Mouse (Mus musculus) Muller cell, postnatal 12 days (primary cell): ENCODE measurements at regions not wholly inside any gene's neighbourhood (a gene's known extent, or its start where the extent isn't known, plus 50 kb on each side); places are given as distances from the start of the nearest gene placed in this dataset.

Experiments used
- DNase-seq: peaks from one replicate; pipeline ENCODE4 v3.0.0-alpha.2; 2015; ENCODE audit errors: inconsistent ontology term

- DNase-seq, result no peak
Measured at GRCm38 (mm10) chr5:51763599-51763998, 196.1 kb upstream of the Ppargc1a start.

- DNase-seq, result no peak
Measured at GRCm38 (mm10) chr5:51762352-51762751, 194.8 kb upstream of the Ppargc1a start.

GRCm38 (mm10) chr5:51758289-51758688 is 190.8 kb upstream of the Ppargc1a start:
- no peak for DNase-seq

GRCm38 (mm10) chr5:51757864-51758263 is 190.3 kb upstream of the Ppargc1a start:
- no peak for DNase-seq

GRCm38 (mm10) chr5:51752024-51752423 is 184.5 kb upstream of the Ppargc1a start:
- DNase-seq, result no peak

- DNase-seq, result no peak
Measured at GRCm38 (mm10) chr5:51750456-51750855, 182.9 kb upstream of the Ppargc1a start.

GRCm38 (mm10) chr5:51740893-51741292 is 173.4 kb upstream of the Ppargc1a start:
- DNase-seq, result no peak

GRCm38 (mm10) chr5:51730241-51730640 is 162.7 kb upstream of the Ppargc1a start:
- DNase-seq, result peak; percentile 88

- DNase-seq, result no peak
Measured at GRCm38 (mm10) chr5:51729771-51730170, 162.2 kb upstream of the Ppargc1a start.

GRCm38 (mm10) chr5:51726762-51727161 is 159.2 kb upstream of the Ppargc1a start:
- DNase-seq, result no peak

- no peak for DNase-seq
Measured at GRCm38 (mm10) chr5:51718911-51719310, 151.4 kb upstream of the Ppargc1a start.

- DNase-seq, result no peak
Measured at GRCm38 (mm10) chr5:51718451-51718850, 150.9 kb upstream of the Ppargc1a start.

- peak; percentile 52 for DNase-seq
Measured at GRCm38 (mm10) chr5:51711860-51712560, 144.5 kb upstream of the Ppargc1a start.

GRCm38 (mm10) chr5:51710664-51711063 is 143.1 kb upstream of the Ppargc1a start:
- DNase-seq, result peak; percentile 56

- no peak for DNase-seq
Measured at GRCm38 (mm10) chr5:51709447-51709991, 142.0 kb upstream of the Ppargc1a start.

GRCm38 (mm10) chr5:51679884-51680283 is 112.4 kb upstream of the Ppargc1a start:
- peak; percentile 87 for DNase-seq

- DNase-seq, result peak; percentile 30
Measured at GRCm38 (mm10) chr5:51671190-51671589, 103.7 kb upstream of the Ppargc1a start.

GRCm38 (mm10) chr5:51665241-51665640 is 97.7 kb upstream of the Ppargc1a start:
- DNase-seq, result no peak

- DNase-seq, result no peak
Measured at GRCm38 (mm10) chr5:51658232-51658896, 90.8 kb upstream of the Ppargc1a start.

GRCm38 (mm10) chr5:51653507-51653906 is 86.0 kb upstream of the Ppargc1a start:
- no peak for DNase-seq

- DNase-seq, result no peak
Measured at GRCm38 (mm10) chr5:51624400-51624799, 56.9 kb upstream of the Ppargc1a start.
